Mouse (Mus musculus) liver, embryonic 15.5 days (tissue): ENCODE measurements around the gene Znrf2. TPM values are rescaled to one million over a fixed set of nuclear protein-coding genes. Genes with fewer than 3 reads are reported as not detected.

Experiments used
- ATAC-seq: fragments of 200-750 bp; cut with Nextera tagmentation; 2 replicates; pipeline ENCODE4 v1.8.0; 2017; ENCODE audit warnings: moderate number of reproducible peaks, mild to moderate bottlenecking, moderate library complexity; ENCODE audit not compliant: insufficient read depth
- H3K27ac ChIP-seq: fragments of 300-500 bp; sonication (generic); replicated peaks from 2 replicates; pipeline ENCODE4 v1.5.1; 2015; ENCODE audit warnings: mild to moderate bottlenecking, inconsistent platforms
- H3K27me3 ChIP-seq: fragments of 300-500 bp; sonication (generic); 2 replicates; pipeline ENCODE4 v1.6.1; 2015; ENCODE audit warnings: mild to moderate bottlenecking, inconsistent platforms
- H3K36me3 ChIP-seq: fragments of 300-500 bp; sonication (generic); replicated peaks from 2 replicates; pipeline ENCODE4 v1.6.1; 2015; ENCODE audit warnings: moderate library complexity, mild to moderate bottlenecking, inconsistent platforms
- H3K4me1 ChIP-seq: fragments of 300-500 bp; sonication (generic); replicated peaks from 2 replicates; pipeline ENCODE4 v1.6.1; 2015; ENCODE audit warnings: inconsistent platforms
- H3K4me2 ChIP-seq: fragments of 300-500 bp; sonication (generic); 2 replicates; pipeline ENCODE4 v1.6.1; 2015; ENCODE audit warnings: moderate library complexity, mild to moderate bottlenecking, inconsistent platforms
- H3K4me3 ChIP-seq: fragments of 300-500 bp; sonication (generic); replicated peaks from 2 replicates; pipeline ENCODE4 v1.5.1; 2015; ENCODE audit warnings: mild to moderate bottlenecking, inconsistent platforms
- H3K9ac ChIP-seq: fragments of 300-500 bp; sonication (generic); 2 replicates; pipeline ENCODE4 v1.6.1; 2015; ENCODE audit warnings: moderate library complexity, mild to moderate bottlenecking, inconsistent platforms
- H3K9me3 ChIP-seq: fragments of 300-500 bp; sonication (generic); replicated peaks from 2 replicates; pipeline ENCODE4 v1.6.1; 2016; ENCODE audit warnings: inconsistent platforms
- WGBS: fragments of 180-500 bp; shearing (Covaris S2); methylation state at CpG from one replicate; pipeline ENCODE4 v1.1.7; 2015; ENCODE audit warnings: mixed read lengths; ENCODE audit not compliant: insufficient replicate concordance; 5-methylcytosine and 5-hydroxymethylcytosine counted together
- polyA plus RNA-seq: library from polyadenylated mRNA; unstranded; fragments of >200 nt; fragmentation: Nextera tagmentation; extraction: Ambion mirVana; gene quantifications from 2 replicates; pipeline ENCODE4 v1.2.1, GENCODE M21; 2015

Gene Znrf2
- polyA plus RNA-seq, 1 experiment from 2014 or later, result 2.1 TPM

DNA sequence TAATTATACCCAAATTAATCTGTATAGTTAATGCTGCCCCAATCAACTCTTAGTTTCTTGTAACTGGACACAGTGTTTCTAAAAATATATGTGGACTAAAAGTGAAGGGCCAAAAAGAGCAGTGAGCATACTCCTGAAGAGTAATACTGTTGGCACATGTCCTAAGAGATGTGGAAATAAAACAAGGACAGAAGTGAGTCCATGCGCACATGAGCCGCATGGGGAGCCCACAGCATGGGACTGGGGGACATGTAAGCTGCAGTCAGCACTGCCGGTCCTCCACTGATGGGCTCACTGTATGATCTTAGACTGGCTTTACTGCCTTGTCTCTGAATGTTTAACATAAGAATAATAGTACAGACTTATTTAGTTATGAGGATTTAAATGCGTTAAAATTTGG is 63.4 kb downstream of the Znrf2 start:
- H3K9ac ChIP-seq, result no peak overlapping the region
- no peak overlapping the region for H3K27ac ChIP-seq
- 87% methylated on average over 4 of the region's 4 CpGs for WGBS
- H3K4me3 ChIP-seq, result no peak overlapping the region
- H3K36me3 ChIP-seq, result no peaks in the 10 kb centered on the region
- ATAC-seq, result no peak
- no peaks in the 10 kb centered on the region for H3K27me3 ChIP-seq
- no peaks in the 10 kb centered on the region for H3K9me3 ChIP-seq
- peaks cover 4% of the 10 kb centered on the region for H3K4me1 ChIP-seq
- H3K4me2 ChIP-seq, result no peak overlapping the region

GRCm38 (mm10) chr6:54883424-54883823 is 66.7 kb downstream of the Znrf2 start:
- Histone ChIP-seq H3K27me3 (no peaks in the 10 kb centered on the region), H3K4me1 (no peaks in the 10 kb centered on the region), H3K36me3 (no peaks in the 10 kb centered on the region), H3K4me3 (no peak overlapping the region), H3K9ac (no peak overlapping the region), H3K9me3 (no peaks in the 10 kb centered on the region), H3K4me2 (no peak overlapping the region), H3K27ac (no peak overlapping the region)
- WGBS, result 54% methylated on average over 2 of the region's 2 CpGs
- no peak for ATAC-seq

- WGBS, result 71% methylated on average over 7 of the region's 7 CpGs
- Histone ChIP-seq H3K27me3 (no peaks in the 10 kb centered on the region), H3K36me3 (0 out of 2 replicates have a peak, but pooled peaks cover 1% of the 10 kb centered on the region), H3K4me3 (no peak overlapping the region), H3K27ac (no peak overlapping the region), H3K4me1 (no peaks in the 10 kb centered on the region), H3K9me3 (no peaks in the 10 kb centered on the region), H3K4me2 (no peak overlapping the region), H3K9ac (no peak overlapping the region)
- no peak for ATAC-seq
Measured at GRCm38 (mm10) chr6:54886195-54886594, 69.5 kb downstream of the Znrf2 start.

DNA sequence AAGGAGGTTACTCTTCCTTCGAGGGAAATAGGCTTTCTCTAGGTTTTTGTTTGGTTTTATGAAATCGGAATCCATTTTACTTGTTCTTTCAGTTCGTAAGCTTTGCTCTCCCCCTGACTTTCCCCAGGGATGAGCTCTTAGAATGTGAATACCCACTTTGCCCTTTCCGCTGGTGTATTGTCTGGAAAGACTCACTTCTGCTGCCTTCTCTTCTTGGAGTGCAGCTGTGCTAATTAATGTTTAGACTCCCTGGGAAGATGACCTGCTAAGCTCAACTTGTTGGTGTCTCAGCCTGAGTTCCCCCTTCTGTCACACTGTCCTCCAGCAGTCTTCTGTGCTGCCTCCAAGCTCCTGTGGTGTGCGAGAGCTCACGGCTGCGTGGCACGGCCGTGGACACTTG is 73.5 kb downstream of the Znrf2 start:
- Histone ChIP-seq H3K4me3 (no peak overlapping the region), H3K9me3 (no peaks in the 10 kb centered on the region), H3K4me2 (no peak overlapping the region), H3K36me3 (0 out of 2 replicates have a peak, but pooled peaks cover 5% of the 10 kb centered on the region), H3K9ac (no peak overlapping the region), H3K4me1 (no peaks in the 10 kb centered on the region), H3K27ac (no peak overlapping the region), H3K27me3 (no peaks in the 10 kb centered on the region)
- WGBS, result 75% methylated on average over 9 of the region's 9 CpGs
- no peak for ATAC-seq

GRCm38 (mm10) chr6:54891384-54891783 is 74.7 kb downstream of the Znrf2 start:
- no peaks in the 10 kb centered on the region for H3K4me1 ChIP-seq

GRCm38 (mm10) chr6:54900256-54900655 is 83.5 kb downstream of the Znrf2 start:
- Histone ChIP-seq H3K27ac (no peak overlapping the region), H3K4me3 (no peak overlapping the region), H3K4me1 (no peaks in the 10 kb centered on the region), H3K9me3 (no peaks in the 10 kb centered on the region), H3K9ac (no peak overlapping the region), H3K27me3 (no peaks in the 10 kb centered on the region), H3K4me2 (no peak overlapping the region), H3K36me3 (no peaks in the 10 kb centered on the region)
- WGBS, result 66% methylated on average over 2 of the region's 2 CpGs
- no peak for ATAC-seq

More at GRCm38 (mm10) chr6:54891384-54891783, 74.7 kb downstream of the Znrf2 start:
- Histone ChIP-seq H3K36me3 (0 out of 2 replicates have a peak, but pooled peaks cover 5% of the 10 kb centered on the region), H3K4me3 (no peak overlapping the region), H3K9ac (no peak overlapping the region), H3K4me2 (no peak overlapping the region), H3K27me3 (no peaks in the 10 kb centered on the region), H3K9me3 (no peaks in the 10 kb centered on the region), H3K27ac (no peak overlapping the region)
- no peak for ATAC-seq
- WGBS, result 75% methylated on average over 3 of the region's 3 CpGs

DNA sequence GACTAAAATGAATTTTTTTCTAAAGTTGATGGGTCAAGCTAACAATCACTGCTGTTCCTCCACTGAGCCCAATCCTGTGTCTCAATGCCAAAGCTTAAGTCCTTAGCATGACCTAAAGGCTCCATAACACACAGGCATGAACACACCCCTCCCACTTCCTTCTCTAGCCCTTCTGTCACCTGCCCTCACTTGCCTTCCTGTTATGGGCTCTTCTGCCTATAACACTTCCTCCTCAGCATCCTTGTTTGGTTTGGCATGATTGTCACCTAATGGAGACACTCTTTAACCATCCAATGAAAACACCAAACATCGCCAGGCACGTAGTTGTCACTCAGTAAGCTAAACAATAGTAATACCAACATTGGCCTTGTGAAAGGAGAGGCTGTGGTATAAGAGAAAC is 85.8 kb downstream of the Znrf2 start:
- ATAC-seq, result no peak
- no peaks in the 10 kb centered on the region for H3K9me3 ChIP-seq
- no peak overlapping the region for H3K27ac ChIP-seq
- no peak overlapping the region for H3K9ac ChIP-seq
- 66% methylated on average over 2 of the region's 2 CpGs for WGBS
- no peaks in the 10 kb centered on the region for H3K36me3 ChIP-seq
- no peak overlapping the region for H3K4me2 ChIP-seq
- no peaks in the 10 kb centered on the region for H3K27me3 ChIP-seq
- H3K4me3 ChIP-seq, result no peak overlapping the region
- no peaks in the 10 kb centered on the region for H3K4me1 ChIP-seq

DNA sequence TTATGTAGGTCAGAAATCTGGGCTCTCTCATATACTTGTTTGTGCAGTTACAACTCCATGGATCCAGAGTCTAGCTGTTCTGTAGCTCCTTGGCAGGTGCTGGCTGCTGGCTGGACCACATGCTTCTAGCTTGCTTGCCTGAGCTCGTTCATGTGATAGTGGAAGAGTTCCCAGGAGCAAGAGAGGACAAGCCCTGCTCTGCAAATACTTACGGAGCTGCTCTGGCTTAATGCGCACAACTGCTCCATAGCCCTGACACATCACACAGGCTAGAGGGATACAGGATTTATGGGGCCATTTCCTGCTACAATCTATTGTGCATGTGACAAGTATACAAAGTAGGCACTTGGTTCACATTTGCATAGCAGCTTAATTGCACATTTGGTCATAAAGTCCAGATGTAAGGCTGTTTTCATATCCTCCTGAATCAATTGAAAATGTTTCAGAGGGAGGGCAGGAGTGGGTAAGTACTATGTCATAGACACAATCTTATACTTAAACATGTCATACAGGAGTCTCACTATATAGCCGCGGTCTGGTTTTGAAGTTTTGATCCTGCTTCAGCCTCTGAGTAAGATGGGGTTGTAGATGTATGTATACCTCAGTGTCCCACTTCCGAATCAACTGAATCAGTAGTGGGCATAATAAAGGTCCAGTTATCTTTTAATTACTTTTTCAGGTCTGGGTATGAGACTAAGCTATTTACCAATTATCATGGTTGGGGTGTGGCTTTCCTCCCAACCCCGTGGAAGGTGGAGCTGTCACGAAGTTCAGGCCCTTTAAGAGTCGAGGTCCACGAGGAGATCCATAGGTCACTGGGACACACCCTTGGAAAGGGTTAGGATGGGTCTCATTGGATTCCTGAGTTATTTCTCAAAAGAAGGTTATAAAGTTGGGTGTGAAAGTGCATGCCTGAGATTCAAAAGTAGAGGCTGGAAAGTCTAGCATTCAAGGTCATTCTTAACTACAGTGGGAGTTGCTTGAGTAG is 89.6 kb downstream of the Znrf2 start:
- no peaks in the 10 kb centered on the region for H3K4me1 ChIP-seq
- no peaks in the 10 kb centered on the region for H3K9me3 ChIP-seq
- 67% methylated on average over 10 of the region's 10 CpGs for WGBS
- H3K27me3 ChIP-seq, result no peaks in the 10 kb centered on the region
- H3K27ac ChIP-seq, result no peak overlapping the region
- no peak overlapping the region for H3K4me2 ChIP-seq
- no peaks in the 10 kb centered on the region for H3K36me3 ChIP-seq
- H3K4me3 ChIP-seq, result no peak overlapping the region
- H3K9ac ChIP-seq, result no peak overlapping the region
- ATAC-seq, result no peak

GRCm38 (mm10) chr6:54914977-54915376 is 98.3 kb downstream of the Znrf2 start:
- H3K4me3 ChIP-seq, result no peak overlapping the region
- H3K36me3 ChIP-seq, result no peaks in the 10 kb centered on the region
- ATAC-seq, result no peak
- H3K9ac ChIP-seq, result no peak overlapping the region
- H3K27me3 ChIP-seq, result no peaks in the 10 kb centered on the region
- H3K9me3 ChIP-seq, result no peaks in the 10 kb centered on the region
- WGBS, result 79% methylated on average over 4 of the region's 4 CpGs
- no peaks in the 10 kb centered on the region for H3K4me1 ChIP-seq
- H3K4me2 ChIP-seq, result no peak overlapping the region
- no peak overlapping the region for H3K27ac ChIP-seq

- no peak for ATAC-seq
- 25% methylated on average over 4 of the region's 4 CpGs for WGBS
- no peaks in the 10 kb centered on the region for H3K4me1 ChIP-seq
Measured at GRCm38 (mm10) chr6:54916163-54916562, 99.4 kb downstream of the Znrf2 start.

DNA sequence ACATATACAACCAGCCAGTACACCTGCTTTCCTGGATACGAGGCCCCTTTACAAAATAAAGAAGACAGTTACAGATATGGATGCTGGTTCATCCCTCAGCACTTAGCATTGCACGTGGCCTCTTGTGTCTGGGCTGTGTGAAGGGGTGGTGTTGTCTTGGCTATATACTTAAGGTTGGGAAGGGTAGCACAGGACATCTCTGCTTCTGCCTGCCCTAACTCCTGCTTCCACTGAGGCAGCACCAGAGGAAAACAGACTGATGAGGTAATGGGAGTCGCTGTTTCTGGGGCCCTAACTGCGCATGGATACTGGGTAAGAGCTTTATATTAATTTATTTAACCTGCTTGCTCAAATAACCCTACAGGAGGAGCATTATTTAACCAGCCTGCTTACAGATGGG is 100.2 kb downstream of the Znrf2 start:
- ATAC-seq, result no peak
- 45% methylated on average over 4 of the region's 4 CpGs for WGBS

More at GRCm38 (mm10) chr6:54916163-54916562, 99.4 kb downstream of the Znrf2 start:
- H3K9me3 ChIP-seq, result no peaks in the 10 kb centered on the region
- H3K4me2 ChIP-seq, result no peak overlapping the region
- no peak overlapping the region for H3K27ac ChIP-seq
- no peak overlapping the region for H3K9ac ChIP-seq
- H3K4me3 ChIP-seq, result no peak overlapping the region
- no peaks in the 10 kb centered on the region for H3K27me3 ChIP-seq
- no peaks in the 10 kb centered on the region for H3K36me3 ChIP-seq

More for the DNA sequence above, 100.2 kb downstream of the Znrf2 start:
- Histone ChIP-seq H3K4me1 (no peaks in the 10 kb centered on the region), H3K27ac (no peak overlapping the region), H3K9me3 (no peaks in the 10 kb centered on the region), H3K4me2 (no peak overlapping the region), H3K4me3 (no peak overlapping the region), H3K9ac (no peak overlapping the region), H3K36me3 (no peaks in the 10 kb centered on the region), H3K27me3 (no peaks in the 10 kb centered on the region)
